Mouse (Mus musculus): Measurements from ENCODE around the gene Slc35e3.

DNA sequence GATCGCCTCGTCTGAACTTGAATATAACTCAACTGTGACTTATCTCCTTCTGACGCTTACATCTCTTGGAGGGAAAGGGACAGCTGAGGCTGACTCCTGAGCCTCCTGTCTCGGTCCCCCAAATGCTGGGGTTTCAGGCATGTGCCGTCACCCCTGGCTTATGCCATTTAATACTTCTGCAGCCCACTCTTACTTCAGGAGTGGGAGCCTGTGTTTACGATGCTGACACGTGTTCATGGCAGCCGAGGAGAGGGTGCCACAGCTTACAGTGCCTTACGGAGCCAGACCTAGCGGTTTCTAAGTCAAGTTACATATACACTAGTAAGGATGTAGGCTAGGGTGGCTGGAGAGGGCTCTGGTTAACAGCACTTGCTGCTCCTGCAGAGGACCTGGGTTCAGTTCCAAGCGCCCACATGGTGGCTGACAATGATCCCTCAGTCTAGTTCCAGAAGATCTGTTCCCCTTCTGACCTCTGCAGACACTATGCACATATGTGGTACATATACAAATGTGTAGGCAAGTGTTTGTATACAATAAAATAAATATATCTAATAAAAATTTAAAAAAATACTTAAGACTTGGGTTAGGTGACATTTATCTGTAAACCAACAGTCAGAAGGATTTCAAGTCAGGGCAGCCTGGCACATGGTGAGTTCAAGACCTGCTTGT is 9.8 kb upstream of the Slc35e3 start:
- no peak for TF ChIP-seq CTCF (IDR thresholded peaks at IDR 0.05; ENCODE audit: borderline replicate concordance, extremely low read depth, insufficient read depth, insufficient read length)
- no peak for TF ChIP-seq POLR2A (IDR thresholded peaks at IDR 0.05; ENCODE audit: borderline replicate concordance, extremely low read depth, insufficient read depth, insufficient read length, poor library complexity, severe bottlenecking)

Measured in brain, embryonic 14.5 days (tissue).